Mouse (Mus musculus): Measurements from ENCODE around the gene Tlk1.

Gene Tlk1

DNA sequence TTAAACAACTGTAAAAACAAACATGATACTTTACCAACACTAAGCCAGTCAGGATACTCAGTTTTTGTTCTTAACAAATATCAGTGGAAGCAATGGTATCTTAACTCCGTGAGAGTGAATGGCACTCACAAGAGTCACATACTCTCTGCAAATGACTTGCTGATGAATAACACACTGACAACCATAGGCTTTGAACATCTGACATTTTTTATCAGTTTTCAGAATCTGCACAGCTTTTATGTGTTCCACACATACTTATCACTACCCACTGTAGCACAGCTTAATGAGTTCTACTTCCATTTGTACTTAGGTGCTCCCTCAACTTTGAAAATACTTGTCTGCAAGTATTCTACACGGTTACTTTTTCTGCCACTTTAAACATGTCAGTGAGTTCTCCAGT, 35.3 kb downstream of the Tlk1 start:
- DNase-seq (ENCODE audit: low spot score): no peak

DNA sequence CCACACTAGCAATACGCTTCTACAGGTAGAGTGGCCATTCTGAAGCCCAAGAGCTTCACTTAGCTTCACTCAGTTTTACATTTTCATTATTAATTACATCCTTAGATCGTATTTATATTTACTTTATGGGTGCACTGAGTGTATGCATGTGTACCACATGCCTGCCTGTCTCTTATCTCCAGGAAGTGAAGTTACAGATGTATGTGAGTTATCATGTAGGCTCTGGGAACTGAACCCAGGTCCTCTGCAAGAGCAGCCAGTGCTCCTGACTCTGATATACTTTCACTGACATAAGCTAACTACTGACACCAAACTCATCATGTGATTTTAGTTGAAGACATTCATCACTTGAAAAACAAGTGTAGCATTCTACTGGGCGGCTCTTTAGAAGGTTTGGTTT, 36.2 kb downstream of the Tlk1 start:
- DNase-seq (ENCODE audit: low spot score): no peak

DNA sequence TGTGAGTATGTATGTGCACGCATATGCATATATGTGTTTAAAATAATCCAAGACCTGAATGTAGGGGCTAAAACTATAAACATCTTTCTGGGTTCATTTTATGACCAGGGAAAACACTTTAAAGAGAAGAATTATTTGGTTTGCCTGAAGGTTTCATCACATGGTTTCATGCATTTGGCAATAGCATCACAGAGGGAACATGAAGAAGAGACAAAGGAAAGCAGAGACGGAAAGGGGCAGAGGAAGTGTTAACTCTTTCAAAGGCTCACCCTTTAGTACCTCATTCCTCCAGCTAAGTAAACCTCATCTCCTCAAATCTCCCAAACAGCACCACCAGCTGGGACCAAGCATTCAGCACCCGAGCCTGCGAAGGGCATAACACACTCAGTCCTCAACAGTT, 41.1 kb downstream of the Tlk1 start:
- DNase-seq (ENCODE audit: low spot score): no peak

DNA sequence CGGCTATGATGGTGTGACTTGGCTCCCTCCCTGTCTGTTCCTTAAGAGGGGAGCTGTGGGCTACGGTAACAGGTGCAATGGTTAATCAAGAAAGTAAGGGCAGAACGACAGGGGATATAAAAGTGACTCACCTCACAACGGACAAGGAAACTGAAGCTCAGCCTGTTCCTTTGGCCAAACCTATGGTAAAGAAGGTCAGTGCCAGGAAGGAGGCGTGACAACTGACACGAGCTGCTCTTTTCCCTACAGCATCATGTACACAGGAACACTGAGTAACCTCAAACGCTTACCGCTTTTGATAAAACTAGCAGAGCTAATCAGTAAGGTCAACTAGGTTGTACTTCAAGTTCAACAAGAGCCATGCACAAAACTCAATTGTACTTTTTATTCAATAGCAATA, 42.0 kb downstream of the Tlk1 start:
- DNase-seq (ENCODE audit: low spot score): no peak

DNA sequence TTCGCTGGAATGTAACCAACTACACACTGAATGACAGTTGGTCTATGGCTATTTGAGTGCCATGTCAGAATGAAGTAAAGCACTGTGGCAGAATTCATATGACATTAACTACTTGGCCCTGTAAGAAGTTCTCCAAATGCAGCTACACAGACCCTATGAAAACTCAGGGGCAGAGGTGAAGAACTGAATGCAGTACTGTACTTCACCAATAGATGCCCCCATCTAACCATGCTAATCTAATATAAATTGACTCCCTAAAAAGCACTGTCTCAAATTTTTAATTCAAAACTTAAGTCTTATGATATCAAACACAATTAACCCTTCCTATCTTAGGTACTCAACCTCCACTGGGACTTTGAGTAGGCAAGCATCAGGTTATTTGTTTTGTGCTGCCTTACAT, 45.9 kb downstream of the Tlk1 start:
- peak; percentile 57 for DNase-seq (ENCODE audit: low spot score)

DNA sequence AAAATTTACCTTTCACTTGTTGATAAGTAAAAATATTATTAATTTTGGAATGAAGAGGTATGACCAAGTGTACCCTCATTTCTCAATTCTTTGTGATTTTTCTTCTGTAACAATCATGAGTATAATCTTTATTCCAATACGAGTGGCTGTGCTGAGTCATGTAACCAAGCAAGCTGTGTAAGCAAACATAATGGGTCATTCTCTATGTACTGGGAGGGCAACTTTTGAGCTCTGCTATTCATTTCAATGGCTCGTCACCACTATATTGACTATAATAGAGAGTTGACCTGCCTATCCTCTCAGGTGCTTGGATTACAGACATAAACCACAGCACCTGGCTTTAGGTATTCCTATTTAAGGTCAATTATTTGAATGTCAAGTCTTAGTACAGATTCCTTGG, 48.8 kb downstream of the Tlk1 start:
- DNase-seq (ENCODE audit: low spot score): no peak

DNA sequence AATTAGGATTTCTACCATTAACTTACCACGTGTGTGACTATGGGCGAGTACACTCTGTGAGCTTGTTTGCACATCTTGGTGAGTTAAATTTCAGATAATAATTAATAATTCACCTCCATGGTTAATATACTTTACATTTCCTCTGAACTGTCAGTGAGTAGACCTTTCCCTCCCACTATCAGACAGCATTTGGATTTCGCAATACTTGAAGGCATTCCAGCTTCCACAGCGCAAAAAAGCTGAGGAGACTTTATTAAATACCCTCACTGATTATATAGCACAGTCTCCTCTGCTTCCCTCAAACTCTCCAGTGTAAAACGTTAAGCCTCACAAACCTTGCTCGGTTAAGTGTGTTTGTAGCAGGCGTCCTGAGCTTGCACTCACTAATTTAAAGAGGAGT, 60.8 kb downstream of the Tlk1 start:
- DNase-seq (ENCODE audit: low spot score): no peak

DNA sequence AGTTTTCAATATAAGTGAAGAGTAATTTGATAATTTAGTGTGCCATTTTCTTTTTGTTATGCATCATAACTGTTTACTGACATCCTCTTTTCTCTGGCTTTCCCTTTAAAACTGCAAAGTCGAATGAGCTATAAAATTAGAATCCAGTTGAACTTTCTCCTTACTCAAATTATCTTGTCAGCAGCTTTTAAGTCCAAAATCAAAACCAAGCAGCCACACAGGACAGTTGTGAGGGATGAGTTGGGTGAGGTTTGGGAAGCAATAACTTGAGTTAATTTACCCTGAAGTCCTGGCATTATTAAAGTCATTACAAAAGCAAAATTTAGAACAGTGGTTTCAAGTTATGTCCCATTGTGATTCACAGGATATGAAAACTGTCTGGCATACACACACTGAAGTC, 62.8 kb downstream of the Tlk1 start:
- DNase-seq (ENCODE audit: low spot score): no peak

DNA sequence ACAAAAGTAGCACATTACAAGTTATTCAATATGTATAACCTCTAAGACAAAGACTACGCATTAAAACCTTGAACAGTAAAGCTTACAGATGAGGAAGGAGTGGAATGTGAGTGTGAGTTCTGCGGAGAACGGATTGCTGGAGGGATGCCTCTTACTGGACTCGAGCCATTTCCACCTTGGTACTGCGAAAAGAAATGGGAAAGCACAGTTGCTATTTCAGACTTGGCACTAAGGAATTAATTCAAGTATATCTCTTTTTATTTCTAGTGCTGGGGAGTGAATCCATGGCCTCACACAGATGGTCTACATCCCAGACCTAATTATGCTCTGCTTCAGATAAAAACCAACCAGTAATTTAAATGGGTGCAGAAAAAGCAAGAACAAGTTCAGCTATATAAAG, 73.4 kb downstream of the Tlk1 start:
- no peak for DNase-seq (ENCODE audit: low spot score)

DNA sequence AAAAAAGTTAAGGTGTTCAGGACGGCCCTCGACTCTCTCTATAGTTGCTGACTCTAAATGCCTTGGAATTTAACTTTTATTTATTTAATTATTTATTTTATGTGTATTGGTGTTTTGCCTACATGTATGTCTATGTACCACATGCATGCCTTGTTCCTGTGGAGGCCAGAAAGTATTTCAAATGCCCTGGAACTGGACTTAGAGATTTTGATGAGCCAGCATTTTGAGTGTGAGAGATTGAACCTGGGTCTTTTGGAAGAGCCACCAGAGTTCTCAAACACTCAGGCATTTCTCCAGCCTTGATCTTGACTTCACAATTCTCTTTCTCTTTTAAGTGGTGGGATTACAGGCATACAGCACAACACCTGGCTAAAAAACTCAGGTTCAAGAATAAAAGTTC, 73.9 kb downstream of the Tlk1 start:
- no peak for DNase-seq (ENCODE audit: low spot score)

DNA sequence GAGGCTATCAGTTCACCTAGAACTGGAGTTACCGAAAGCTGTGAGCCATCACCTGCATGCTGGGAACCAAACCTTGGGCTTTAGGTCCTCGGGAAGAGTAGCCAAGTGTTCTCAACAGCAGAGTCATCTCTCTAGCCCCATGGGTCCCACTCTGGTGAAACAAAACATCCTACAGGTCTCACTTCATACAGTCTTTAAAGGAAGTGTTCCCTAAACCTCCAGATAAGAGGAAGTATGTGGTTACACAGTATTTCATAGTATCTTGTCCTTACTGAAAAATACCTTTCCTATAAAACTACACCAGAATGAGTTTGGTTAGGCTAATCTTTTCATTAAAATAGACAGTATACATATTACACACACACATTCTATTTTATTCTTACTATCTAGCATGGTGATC, 82.9 kb downstream of the Tlk1 start:
- DNase-seq (ENCODE audit: low spot score): no peak

DNA sequence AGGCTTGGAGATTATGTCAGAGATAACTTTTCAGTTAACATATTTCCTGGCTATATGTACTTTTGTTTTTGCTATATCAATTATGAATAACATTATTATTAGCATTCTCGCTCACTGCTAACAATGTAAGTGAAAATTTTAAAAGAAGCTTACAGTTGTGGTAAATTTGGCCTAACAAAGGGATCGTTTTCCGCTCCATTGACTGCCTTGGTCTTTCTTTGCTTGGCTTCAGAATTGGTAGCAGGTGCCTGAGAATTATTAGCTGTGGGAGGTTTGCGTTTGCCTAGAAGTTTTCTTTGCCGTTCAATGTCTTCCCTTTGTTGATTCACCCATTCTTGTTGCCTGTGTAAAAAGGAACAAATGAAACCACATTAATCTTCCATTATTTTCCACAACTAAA, 83.6 kb downstream of the Tlk1 start:
- no peak for DNase-seq (ENCODE audit: low spot score)

DNA sequence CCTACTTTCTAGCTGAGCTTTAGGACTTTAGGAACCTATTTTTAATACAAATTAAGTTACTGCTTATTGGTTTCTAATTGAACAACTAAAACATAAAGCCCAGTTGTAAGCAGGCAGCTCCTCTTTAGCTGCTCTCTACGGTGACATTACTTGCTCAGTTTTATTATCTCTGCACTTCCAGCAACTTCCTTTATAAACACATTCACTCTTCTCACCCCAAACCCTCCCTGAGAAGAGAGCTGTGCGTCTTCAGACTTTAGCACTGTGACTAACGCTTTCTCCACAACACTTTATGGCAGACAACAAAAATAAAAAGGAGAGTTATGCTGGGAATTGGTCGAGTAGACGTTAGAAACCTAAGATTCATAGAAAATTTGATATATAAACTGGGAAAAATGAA, 89.5 kb downstream of the Tlk1 start:
- no peak for DNase-seq (ENCODE audit: low spot score)

DNA sequence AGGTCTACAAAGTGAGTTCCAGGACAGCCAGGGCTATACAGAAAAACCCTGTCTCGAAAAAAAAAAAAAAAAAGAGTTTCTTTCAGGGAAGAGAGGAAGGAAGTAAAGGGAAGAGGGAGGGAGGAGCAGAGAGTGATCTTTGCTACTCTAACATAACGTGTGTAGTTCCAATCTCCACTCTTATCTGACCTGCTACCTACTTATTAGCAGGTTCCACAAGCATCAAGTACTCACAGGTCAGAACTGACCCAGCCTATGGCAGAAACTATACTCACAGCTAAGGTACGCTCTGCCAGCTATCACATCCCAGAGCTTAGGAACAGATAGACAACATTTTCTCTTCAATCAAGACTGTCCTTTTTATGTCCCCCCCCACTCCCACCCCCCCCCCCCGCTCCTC, 90.0 kb downstream of the Tlk1 start:
- DNase-seq (ENCODE audit: low spot score): no peak

DNA sequence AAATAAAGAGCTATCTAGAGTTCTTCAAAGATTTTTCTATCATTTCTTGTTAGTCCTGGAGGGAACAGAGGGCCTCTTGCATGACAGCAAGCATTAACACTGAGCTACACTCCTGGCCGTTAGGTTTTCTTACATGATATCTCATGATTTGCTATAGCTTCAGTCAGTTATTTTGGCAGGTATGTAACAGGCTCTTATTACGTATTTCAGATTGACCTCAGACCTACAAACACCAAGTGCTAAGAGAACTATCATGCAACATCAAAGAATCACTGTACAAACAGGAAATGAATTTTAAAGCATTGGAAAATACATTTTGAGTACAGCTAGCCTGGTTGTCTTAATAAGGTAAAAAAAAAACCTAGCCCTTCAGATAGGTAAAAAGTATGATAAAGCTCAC, 98.4 kb downstream of the Tlk1 start:
- DNase-seq (ENCODE audit: low spot score): no peak

DNA sequence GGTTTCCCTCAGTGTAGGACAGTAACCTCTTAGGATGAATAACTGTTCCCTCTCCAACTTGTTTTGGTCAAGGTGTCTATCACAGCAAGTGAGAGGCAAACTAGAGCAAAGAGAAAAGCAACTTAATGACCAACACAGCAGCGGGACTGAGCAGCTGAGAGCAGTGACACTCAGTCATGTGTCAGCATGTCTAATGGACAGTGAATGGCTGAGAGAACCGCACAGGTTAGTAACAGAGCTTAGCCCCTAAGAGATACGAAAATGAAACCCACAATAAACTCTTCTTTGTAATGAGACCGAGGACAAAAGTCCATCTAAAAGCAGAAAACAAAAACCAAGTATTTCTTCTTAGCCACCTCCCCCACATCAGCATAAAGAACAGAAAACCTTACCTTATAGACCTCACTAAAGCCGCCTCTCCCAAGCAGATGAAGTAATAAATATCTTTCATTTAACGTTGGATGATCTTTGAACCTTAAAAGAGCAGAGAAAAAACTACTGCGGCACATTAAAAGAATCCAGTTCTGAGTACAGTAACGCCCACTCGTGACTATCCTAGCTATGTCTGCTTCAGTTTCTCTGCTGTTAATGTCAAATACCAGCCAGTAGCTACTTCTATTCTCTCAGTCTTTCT, 101.8 kb downstream of the Tlk1 start:
- DNase-seq (ENCODE audit: low spot score): no peak

DNA sequence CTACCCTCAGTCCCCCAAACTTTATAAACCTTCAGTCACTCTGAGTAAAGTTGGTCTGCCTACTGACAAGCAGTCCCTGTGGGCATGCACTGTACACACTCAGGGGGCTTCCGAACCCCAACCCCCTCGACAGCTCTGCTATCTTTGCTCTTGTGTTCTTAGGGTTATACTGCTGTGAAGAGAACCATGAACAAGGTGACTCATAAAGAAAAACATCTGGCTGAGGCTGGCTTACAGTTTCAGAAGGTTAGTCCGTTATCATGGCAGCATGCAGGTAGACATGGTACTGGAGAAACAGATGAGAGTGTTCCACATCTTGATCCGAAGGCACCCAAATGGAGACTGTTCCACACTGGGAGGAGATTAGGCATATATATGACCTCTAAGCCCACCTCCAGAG, 114.7 kb downstream of the Tlk1 start:
- no peak for DNase-seq (ENCODE audit: low spot score)

DNA sequence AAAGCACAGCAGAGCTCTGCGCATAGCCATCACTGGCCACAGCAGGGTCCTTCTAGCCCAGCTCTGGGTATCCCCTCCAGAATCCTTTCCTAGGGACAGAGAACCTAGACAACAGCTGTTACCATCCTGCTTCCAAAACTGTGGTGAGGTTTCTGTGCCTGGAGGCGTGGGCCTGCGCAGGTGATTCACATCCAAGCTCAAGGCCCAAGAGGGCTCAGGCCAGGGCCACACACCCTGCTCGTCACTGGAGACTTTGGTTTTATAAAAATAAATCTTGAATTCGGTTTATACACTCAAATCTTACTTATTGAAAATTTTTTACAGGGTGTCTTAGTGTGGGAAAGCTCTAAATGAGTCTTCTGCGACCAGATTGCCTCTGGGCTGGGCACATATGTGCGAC, 115.3 kb downstream of the Tlk1 start:
- DNase-seq (ENCODE audit: low spot score): no peak

DNA sequence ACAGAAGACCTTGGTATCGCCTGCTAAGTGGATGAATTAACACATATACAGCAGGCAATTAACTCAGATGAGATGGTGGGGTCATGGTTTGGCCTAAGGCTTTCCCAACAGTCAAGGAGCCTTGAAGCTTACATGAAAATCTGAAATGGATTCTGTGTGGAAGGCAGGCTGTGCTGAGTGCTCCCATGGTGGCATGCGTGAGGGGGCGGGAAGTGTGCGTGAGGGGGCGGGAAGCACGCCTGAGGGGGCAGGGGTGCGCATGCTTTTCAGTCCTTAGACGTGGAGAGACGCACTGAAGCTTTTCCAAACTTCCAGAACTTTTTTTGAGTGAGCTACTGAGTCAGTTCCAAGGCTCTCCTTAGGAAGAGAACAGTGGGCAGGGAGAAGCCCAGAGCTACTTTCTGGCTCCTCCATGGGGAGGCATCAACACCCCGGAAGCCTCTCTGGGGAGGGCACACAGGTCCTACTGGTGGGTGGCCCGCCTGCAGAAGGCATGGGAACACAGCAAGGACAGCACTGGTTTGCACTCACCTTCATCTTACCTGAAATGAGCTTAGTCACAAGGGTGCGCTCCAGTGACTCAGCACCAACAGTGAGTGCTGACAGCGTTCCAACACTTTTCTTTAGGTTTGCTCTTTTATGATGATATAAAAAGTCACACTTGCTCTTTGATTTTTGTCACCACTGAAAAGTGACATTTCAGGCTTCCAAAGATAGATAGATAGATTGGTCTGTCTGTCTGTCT, 116.4 kb downstream of the Tlk1 start:
- no peak for DNase-seq (ENCODE audit: low spot score)

DNA sequence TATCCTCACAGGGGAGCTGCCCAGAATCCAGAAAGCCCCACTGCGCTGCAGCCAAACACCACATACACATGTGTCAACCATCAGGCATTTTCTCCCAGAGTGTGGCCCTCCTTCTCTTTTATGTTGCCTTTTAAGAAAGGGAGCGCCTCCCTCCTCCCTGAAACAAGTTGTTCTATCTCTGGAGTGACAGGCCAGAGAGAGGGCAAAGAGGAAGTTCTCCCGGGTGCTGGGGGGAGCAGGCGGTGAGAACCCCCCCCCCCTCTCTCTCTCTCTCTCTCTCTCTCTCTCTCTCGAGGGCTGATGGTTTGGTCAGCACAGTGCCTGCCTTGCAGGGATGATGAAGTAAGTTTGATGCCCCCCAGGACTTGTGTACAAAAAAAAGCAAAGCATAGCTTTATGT, 123.1 kb downstream of the Tlk1 start:
- no peak for DNase-seq (ENCODE audit: low spot score)

DNA sequence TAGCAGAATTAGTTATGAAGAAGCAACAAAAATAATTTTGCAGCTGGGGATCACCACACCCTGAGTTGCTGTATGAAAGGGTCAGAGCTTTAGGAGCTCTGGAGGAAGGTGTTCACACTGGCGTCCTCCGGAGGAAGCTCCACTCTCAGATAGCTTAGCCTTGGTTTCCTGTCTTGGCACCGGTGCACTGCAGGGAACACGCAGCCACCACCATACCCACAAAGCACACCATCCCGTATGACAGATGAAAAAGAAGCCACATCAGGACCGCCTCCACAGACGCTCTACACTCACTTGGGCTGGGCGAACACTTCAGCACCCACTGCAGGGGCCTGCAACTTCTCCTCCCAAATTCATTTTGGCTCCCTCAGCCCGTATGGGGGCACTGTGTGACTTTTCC, 124.0 kb downstream of the Tlk1 start:
- DNase-seq (ENCODE audit: low spot score): peak; percentile 60

DNA sequence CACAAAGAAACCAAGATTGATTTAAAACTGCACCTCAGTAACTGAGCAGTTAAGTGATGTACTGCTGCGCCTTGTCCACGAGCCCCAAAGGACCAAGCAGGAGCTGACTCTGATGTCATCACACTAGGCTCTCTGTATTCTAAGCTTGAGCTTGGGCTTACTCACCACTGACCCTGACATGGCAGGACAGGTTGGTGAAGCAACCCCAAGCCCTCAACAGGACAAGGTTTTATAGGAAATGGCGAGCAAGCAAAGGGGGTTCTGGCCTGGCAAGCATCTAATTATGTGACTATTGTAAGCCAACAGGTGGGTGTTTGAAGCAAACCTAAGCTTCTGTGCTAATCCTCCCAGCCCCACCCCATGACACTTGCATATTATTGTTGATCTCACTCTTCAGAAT, 124.7 kb downstream of the Tlk1 start:
- no peak for DNase-seq (ENCODE audit: low spot score)

DNA sequence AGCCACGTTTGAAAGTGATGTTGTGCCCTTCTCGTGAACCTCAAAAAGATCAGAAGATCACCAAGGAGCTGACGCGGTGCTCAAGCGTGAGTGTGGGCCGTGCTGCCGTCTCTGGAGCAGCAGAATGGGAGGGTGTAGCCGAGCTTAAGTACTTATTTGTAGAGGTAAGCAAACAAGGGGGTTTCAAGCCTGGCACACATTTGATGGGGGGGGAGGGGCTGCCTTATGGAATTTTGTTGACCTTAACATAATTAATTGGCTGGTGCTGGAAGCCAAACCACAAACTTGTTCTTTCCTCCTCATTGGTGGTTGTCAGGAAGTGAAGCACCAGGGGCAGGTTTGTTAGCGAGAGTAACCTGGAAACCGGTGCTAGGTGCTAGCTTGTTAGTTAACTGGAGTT, 129.8 kb downstream of the Tlk1 start:
- no peak for DNase-seq (ENCODE audit: low spot score)

DNA sequence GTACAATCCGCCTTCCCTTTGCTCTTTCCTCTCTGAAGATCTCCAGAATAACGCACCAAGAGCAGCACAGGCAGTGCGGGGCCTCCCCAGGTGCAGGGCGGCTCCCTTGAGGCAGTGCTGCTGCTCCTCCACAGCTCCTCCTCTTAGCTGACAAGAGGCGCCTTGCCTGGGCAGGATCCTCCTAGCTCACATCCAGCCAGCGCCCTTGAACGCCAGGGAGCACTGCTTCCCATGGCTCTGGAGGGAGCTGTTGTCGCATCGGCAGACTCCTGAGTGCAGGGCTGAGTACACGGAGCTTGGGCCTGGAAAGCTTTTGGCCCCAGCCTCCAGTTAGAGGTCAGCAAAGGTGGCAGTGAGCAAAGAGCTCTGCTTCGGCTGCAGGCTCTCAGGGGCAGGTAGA, 135.3 kb downstream of the Tlk1 start:
- no peak for DNase-seq (ENCODE audit: low spot score)

All from T-cell, adult 2 months (primary cell).